10 mouse cellular contexts compared by ENCODE assay signal in the genomic region with DNA sequence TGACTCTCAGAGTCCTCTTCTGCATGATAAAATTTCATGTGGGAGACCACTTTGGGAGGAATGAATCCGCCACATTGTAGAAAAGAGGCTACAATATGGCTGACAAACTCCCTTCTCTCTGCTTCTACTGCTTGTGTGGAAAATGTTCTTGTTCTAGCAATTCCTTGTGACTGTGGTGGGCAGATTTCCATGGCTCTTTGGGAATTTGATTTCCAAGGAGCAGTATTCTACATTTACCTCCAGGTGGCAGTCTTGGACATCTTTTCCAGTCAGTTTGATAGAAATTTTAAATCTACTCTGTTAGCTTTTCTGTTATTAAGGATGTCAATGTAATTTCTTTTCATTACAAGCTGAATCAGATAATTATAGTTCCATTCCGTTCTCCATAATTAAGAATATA. TPM values are rescaled to one million over a fixed set of nuclear protein-coding genes. Genes with fewer than 3 reads are reported as not detected.
DNase-seq lines count a peak whose midpoint lies in the region; ATAC-seq and TF ChIP-seq lines count a peak whose summit lies in the region.
"Had no signal": no experiment of that assay in that cellular context is flagged by ENCODE, and none has a peak within 500 bp of the region (broad histone marks: within the 10 kb centered on the region; RNA-seq: fewer than 3 reads in every experiment).

No protein-coding gene starts in this region.

- H3K27ac ChIP-seq in intestine, postnatal 0 days (ENCODE audit: low read depth, low read length), result no peak overlapping the region
- no peak overlapping the region for H3K27ac ChIP-seq in intestine, embryonic 15.5 days
- H3K27ac ChIP-seq in stomach, postnatal 0 days (replicated peaks), result no peak overlapping the region
- no peak overlapping the region for H3K27ac ChIP-seq in heart, embryonic 10.5 days
- H3K27ac ChIP-seq: neural tube, embryonic 12.5 days had no signal

- WGBS in intestine, postnatal 0 days, result 46% methylated on average over 2 of the region's 2 CpGs
- WGBS in intestine, embryonic 15.5 days, result 53% methylated on average over 2 of the region's 2 CpGs
- WGBS in stomach, postnatal 0 days, result 40% methylated on average over 2 of the region's 2 CpGs
- WGBS in heart, embryonic 10.5 days, result 40% methylated on average over 2 of the region's 2 CpGs

- no peak for ATAC-seq in intestine, postnatal 0 days
- ATAC-seq in intestine, embryonic 15.5 days, result no peak
- ATAC-seq in stomach, postnatal 0 days (ENCODE audit: low FRiP score, low TSS enrichment), result no peak

- no peak for TF ChIP-seq EP300 in stomach, postnatal 0 days (optimal IDR thresholded peaks at IDR 0.05)

- no peaks in the 10 kb centered on the region for H3K27me3 ChIP-seq in intestine, postnatal 0 days (replicated peaks; ENCODE audit: control insufficient read depth, insufficient read depth, low read length)
- H3K27me3 ChIP-seq in intestine, embryonic 15.5 days (replicated peaks), result no peaks in the 10 kb centered on the region
- no peaks in the 10 kb centered on the region for H3K27me3 ChIP-seq in stomach, postnatal 0 days (ENCODE audit: control insufficient read depth, insufficient read depth, low read length)
- no peaks in the 10 kb centered on the region for H3K27me3 ChIP-seq in heart, embryonic 10.5 days (ENCODE audit: insufficient read depth, poor library complexity, severe bottlenecking)
- H3K27me3 ChIP-seq: neural tube, embryonic 12.5 days had no signal

- H3K9me3 ChIP-seq in intestine, postnatal 0 days (ENCODE audit: control insufficient read depth), result no peaks in the 10 kb centered on the region
- no peaks in the 10 kb centered on the region for H3K9me3 ChIP-seq in intestine, embryonic 15.5 days
- H3K9me3 ChIP-seq in stomach, postnatal 0 days (ENCODE audit: control insufficient read depth, low read length), result no peaks in the 10 kb centered on the region
- no peaks in the 10 kb centered on the region for H3K9me3 ChIP-seq in heart, embryonic 10.5 days
- H3K9me3 ChIP-seq: neural tube, embryonic 12.5 days had no signal

- H3K4me3 ChIP-seq in intestine, postnatal 0 days (ENCODE audit: low read depth, low read length), result no peak overlapping the region
- no peak overlapping the region for H3K4me3 ChIP-seq in intestine, embryonic 15.5 days (replicated peaks)
- H3K4me3 ChIP-seq in stomach, postnatal 0 days (ENCODE audit: low read depth, low read length), result no peak overlapping the region
- H3K4me3 ChIP-seq in heart, embryonic 10.5 days, result no peak overlapping the region
- H3K4me3 ChIP-seq: neural tube, embryonic 12.5 days had no signal

- H3K36me3 ChIP-seq in intestine, postnatal 0 days (ENCODE audit: control insufficient read depth, insufficient read depth), result peaks cover under 1% of the 10 kb centered on the region; the same call in 1 of the 2 replicates
- H3K36me3 ChIP-seq in intestine, embryonic 15.5 days, result no peaks in the 10 kb centered on the region
- no peaks in the 10 kb centered on the region for H3K36me3 ChIP-seq in stomach, postnatal 0 days (ENCODE audit: control insufficient read depth, insufficient read depth, low read length)
- H3K36me3 ChIP-seq in heart, embryonic 10.5 days, result peaks cover 8% of the 10 kb centered on the region

- H3K9ac ChIP-seq in intestine, postnatal 0 days (ENCODE audit: low read depth, low read length), result no peak overlapping the region
- H3K9ac ChIP-seq in intestine, embryonic 15.5 days, result no peak overlapping the region
- no peak overlapping the region for H3K9ac ChIP-seq in stomach, postnatal 0 days (ENCODE audit: low read length)
- H3K9ac ChIP-seq: neural tube, embryonic 12.5 days had no signal

- H3K4me1 ChIP-seq in intestine, postnatal 0 days (replicated peaks; ENCODE audit: control insufficient read depth, insufficient read depth, low read length), result no peaks in the 10 kb centered on the region
- H3K4me1 ChIP-seq in intestine, embryonic 15.5 days (replicated peaks), result no peaks in the 10 kb centered on the region
- no peaks in the 10 kb centered on the region for H3K4me1 ChIP-seq in stomach, postnatal 0 days (replicated peaks; ENCODE audit: control insufficient read depth, insufficient read depth)
- H3K4me1 ChIP-seq in heart, embryonic 10.5 days, result no peaks in the 10 kb centered on the region
- H3K4me1 ChIP-seq: neural tube, embryonic 12.5 days had no signal

- peak; percentile 18 for DNase-seq in ovary, postnatal 14 days (ENCODE audit: low spot score)
- no peak for DNase-seq in ovary, postnatal 36 days (ENCODE audit: low spot score)
- peak; percentile 9 for DNase-seq in c-Kit-positive CD71-positive TER-119-positive erythroid progenitor cells, embryonic 14.5 days (ENCODE audit: low spot score)
- DNase-seq in stomach, postnatal 0 days (ENCODE audit: low spot score), result no peak
- DNase-seq in adrenal gland, adult 8-10 months, result no peak
- DNase-seq in heart, embryonic 10.5 days (ENCODE audit: low spot score), result no peak
- DNase-seq: cerebellum, adult 8-10 months had no signal

- peak; percentile 70 for TF ChIP-seq CTCF in intestine, postnatal 0 days (IDR thresholded peaks at IDR 0.05; ENCODE audit: low read depth)
- peak; percentile 77 for TF ChIP-seq CTCF in stomach, postnatal 0 days (IDR thresholded peaks at IDR 0.05; ENCODE audit: low read depth)

- H3K4me2 ChIP-seq in intestine, postnatal 0 days (replicated peaks; ENCODE audit: low read depth), result no peak overlapping the region
- H3K4me2 ChIP-seq in intestine, embryonic 15.5 days (replicated peaks), result no peak overlapping the region
- H3K4me2 ChIP-seq in stomach, postnatal 0 days (replicated peaks; ENCODE audit: low read depth), result no peak overlapping the region
- H3K4me2 ChIP-seq: neural tube, embryonic 12.5 days had no signal

RNA-seq across cellular contexts. Expression of a gene that starts 13.5 kb away (rescaled TPM):
- 12.1 and 12.3 TPM in 2 replicates for polyA plus RNA-seq in intestine, postnatal 0 days (2015; fragmentation: Nextera tagmentation; extraction: Ambion mirVana)
- 29.2 and 30.0 TPM in 2 replicates for polyA plus RNA-seq in intestine, embryonic 15.5 days (2015; fragmentation: Nextera tagmentation; extraction: Ambion mirVana)
- 11.3 TPM in 2 replicates for polyA plus RNA-seq in stomach, postnatal 0 days (2015; fragmentation: Nextera tagmentation; extraction: Ambion mirVana)
- 10 to 100 TPM; 30.0 to 36.9 (median 35.2) TPM for total RNA-seq in adrenal gland, adult 8-10 months (2022)
- 22.2 and 23.0 TPM in 2 replicates for polyA plus RNA-seq in heart, embryonic 10.5 days (2016; fragmentation: Nextera tagmentation; extraction: Ambion mirVana)

Comparison
In these comparisons a context has a peak if more than half of its experiments do, and no peak if none do; other contexts are left out.
1. DNase-seq: peak in ovary, postnatal 14 days (single experiment) and c-Kit-positive CD71-positive TER-119-positive erythroid progenitor cells, embryonic 14.5 days (single experiment); none in ovary, postnatal 36 days (single experiment), stomach, postnatal 0 days (single experiment), adrenal gland, adult 8-10 months (single experiment) and heart, embryonic 10.5 days (single experiment).